Mouse (Mus musculus): ENCODE data around the gene Ceacam1. TPM values are rescaled to one million over a fixed set of nuclear protein-coding genes. Genes with fewer than 3 reads are reported as not detected.
"Not testable (repeated sequence)": the region's sequence is repeated elsewhere in the genome, so short reads cannot be mapped to it uniquely, and the experiment has no call there.

Ceacam1 gene
- total and polyA plus RNA-seq, 2 experiments from 2014 or later, result 0.93 to 1.2 TPM

DNA sequence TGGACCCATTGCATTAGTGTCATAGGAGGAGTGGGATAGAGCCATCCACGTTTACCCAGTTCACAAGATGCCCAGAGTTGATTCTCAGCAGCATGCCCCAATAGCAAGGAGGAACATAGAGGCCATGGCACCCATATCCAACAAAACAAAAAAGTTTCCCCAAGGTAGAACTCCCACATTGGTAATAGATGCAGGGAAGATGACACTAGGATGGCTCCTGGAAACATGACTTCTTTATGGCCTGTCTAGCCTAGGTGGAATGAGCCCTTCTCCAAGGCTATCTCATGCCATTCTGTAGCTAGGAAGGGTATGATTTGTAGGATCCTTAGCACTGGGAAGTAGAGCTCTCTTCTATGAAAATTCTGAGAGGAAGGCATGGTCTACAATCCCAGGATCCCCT, 12.4 kb downstream of the Ceacam1 start:
- DNase-seq (ENCODE audit: low spot score) (no peak), ATAC-seq (no peak)
- TF ChIP-seq CTCF (IDR thresholded peaks at IDR 0.05; ENCODE audit: low read depth), result no peak
- no peaks in the 10 kb centered on the region for H3K27me3 ChIP-seq (ENCODE audit: insufficient read depth, low read length)
- WGBS, result 86% methylated on average over 1 of the region's 1 CpGs
- no peaks in the 10 kb centered on the region for H3K36me3 ChIP-seq (ENCODE audit: insufficient read depth, low read length)
- no peak overlapping the region for H3K9ac ChIP-seq (replicated peaks; ENCODE audit: low read length)
- H3K4me2 ChIP-seq (ENCODE audit: low read depth, low read length), result no peak overlapping the region
- H3K9me3 ChIP-seq (ENCODE audit: low read length), result no peaks in the 10 kb centered on the region
- H3K4me3 ChIP-seq (ENCODE audit: low read length), result no peak overlapping the region
- H3K27ac ChIP-seq, result no peak overlapping the region
- no peaks in the 10 kb centered on the region for H3K4me1 ChIP-seq (ENCODE audit: insufficient read depth, low read length)

DNA sequence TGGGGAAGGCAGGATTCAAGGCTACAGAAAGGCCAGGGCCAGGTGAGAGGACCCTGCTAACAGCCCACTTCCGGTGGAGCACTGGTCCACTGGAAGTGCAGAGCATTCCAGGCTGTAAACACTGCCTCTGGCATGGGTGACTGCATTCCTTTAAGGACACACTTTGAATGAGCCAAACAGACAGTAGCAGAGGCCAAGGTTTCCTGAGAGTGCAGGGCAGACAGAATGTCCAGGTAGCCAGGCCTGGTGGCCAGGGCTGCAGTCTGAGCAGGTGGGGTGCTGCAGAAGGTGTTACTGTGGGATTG, 15.4 kb downstream of the Ceacam1 start:
- not testable (repeated sequence) for DNase-seq (ENCODE audit: low spot score); H3K36me3 ChIP-seq (ENCODE audit: insufficient read depth, low read length); H3K9ac ChIP-seq (replicated peaks; ENCODE audit: low read length); H3K27me3 ChIP-seq (ENCODE audit: insufficient read depth, low read length); H3K27ac ChIP-seq; H3K9me3 ChIP-seq (ENCODE audit: low read length); H3K4me1 ChIP-seq (ENCODE audit: insufficient read depth, low read length); H3K4me2 ChIP-seq (ENCODE audit: low read depth, low read length); ATAC-seq; H3K4me3 ChIP-seq (ENCODE audit: low read length)
- WGBS, result no CpG with 5 or more reads among the region's 1 CpGs

DNA sequence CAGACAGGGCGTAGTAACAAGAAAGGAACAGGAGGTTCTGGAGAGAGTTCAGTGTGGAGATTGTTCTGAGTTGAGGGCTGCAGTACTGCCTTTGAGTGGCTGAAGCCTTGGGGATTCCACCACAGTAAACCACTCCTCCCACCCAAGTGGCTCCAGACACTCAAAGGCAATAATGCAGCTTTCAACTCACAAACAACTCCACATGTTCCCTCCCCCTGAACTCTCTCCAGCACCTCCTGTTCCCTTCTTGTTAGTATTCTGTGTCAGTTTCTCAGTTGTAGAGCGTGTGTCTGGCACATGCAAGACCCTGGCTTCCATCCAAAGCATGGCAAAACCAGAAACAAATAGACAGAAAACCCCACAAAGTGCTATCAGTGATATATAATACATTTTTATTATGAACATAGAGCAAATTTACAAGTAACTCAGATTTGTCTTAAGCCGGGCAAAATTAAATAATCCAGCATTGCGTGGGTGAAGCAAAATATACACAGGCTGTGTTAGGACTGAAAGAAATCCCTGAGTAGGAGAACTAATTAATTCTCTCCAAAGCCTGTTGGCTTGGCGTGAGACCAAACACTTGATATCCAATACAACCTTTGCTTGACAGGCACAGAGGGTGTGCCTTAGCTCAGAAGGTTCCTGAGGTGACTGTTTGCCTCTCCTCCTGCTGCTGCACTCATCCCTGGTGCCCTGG, 15.9 kb downstream of the Ceacam1 start:
- not testable (repeated sequence) for H3K9me3 ChIP-seq (ENCODE audit: low read length); H3K4me1 ChIP-seq (ENCODE audit: insufficient read depth, low read length); H3K9ac ChIP-seq (replicated peaks; ENCODE audit: low read length); H3K36me3 ChIP-seq (ENCODE audit: insufficient read depth, low read length); H3K27ac ChIP-seq; H3K27me3 ChIP-seq (ENCODE audit: insufficient read depth, low read length); H3K4me2 ChIP-seq (ENCODE audit: low read depth, low read length); H3K4me3 ChIP-seq (ENCODE audit: low read length)
- 34% methylated on average over 4 of the region's 5 CpGs for WGBS
- ATAC-seq (peak; percentile 73), DNase-seq (ENCODE audit: low spot score) (peak; percentile 66)

DNA sequence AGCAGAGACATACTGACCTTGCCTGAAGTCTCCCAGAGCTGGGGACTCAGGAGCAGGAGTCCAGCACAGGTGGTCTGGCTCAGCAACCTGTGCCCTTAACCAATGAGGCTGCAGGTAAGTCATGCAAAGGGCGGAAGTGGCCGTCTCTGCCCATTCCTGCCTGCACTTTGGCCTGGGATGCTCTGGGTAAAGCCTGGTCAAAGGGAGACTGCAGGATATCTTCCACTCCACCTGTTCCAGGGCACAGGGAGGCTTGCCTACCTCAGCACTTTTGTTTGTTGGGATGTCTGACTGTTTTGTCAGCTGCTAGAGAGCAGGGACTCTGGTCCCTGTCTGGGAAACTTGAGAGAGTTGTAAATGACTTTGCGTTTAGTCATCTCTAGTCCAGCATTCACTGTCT, 25.3 kb downstream of the Ceacam1 start:
- no peak overlapping the region for H3K4me2 ChIP-seq (ENCODE audit: low read depth, low read length)
- 78% methylated on average over 3 of the region's 3 CpGs for WGBS
- ATAC-seq, result no peak
- H3K4me1 ChIP-seq (ENCODE audit: insufficient read depth, low read length), result no peaks in the 10 kb centered on the region
- H3K27ac ChIP-seq, result no peak overlapping the region
- no peak for TF ChIP-seq CTCF (IDR thresholded peaks at IDR 0.05; ENCODE audit: low read depth)
- no peaks in the 10 kb centered on the region for H3K27me3 ChIP-seq (ENCODE audit: insufficient read depth, low read length)
- H3K36me3 ChIP-seq (ENCODE audit: insufficient read depth, low read length), result no peaks in the 10 kb centered on the region
- no peaks in the 10 kb centered on the region for H3K9me3 ChIP-seq (ENCODE audit: low read length)
- H3K9ac ChIP-seq (replicated peaks; ENCODE audit: low read length), result no peak overlapping the region
- no peak overlapping the region for H3K4me3 ChIP-seq (ENCODE audit: low read length)
- DNase-seq (ENCODE audit: low spot score), result no peak

DNA sequence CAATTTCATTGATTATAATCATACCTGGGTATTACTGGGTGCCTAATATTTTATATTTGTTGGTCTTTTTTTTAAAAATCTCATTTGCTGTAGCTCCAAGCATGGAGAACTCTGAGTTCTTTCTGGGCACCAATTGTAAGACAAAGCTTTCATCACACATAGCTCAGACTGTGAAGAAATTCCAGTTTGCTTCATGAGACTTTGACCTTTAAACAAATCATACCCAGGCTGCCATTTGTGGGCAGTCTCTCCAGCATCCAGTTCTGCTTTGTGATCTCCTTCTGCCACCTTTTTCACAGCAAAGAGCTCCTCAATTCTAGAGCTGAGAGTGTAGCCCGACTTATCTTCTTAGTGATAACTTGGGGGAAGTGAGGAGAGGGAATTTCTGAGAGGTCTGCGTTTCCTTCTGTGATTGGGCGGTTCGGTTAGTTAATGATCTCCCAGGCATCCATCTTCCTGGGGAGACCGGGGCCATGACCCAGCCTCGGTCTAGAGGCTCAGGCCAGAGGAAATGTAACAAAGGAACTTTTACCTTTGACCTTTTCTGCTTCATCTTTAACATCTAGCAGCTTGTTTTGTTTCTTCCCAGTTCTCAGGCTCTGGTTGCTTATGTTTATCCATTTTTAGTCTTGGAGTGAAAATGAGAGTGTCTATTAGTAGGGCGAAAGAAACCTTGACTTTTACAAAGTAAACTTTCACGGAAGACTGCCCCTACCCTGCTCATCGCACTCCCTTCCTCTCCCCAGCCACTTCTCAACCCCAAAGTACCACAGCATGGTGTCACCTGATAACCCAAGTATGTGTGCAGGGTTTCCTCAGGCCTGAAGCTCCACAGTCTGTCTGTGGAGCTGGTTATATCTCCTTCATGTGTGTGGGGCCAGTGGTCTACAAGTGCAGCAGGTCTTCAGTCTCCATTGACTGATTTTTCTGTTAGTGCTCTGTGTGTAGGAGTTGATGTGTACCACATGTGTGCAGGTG, 27.2 kb downstream of the Ceacam1 start:
- Histone ChIP-seq H3K36me3 (ENCODE audit: insufficient read depth, low read length) (no peaks in the 10 kb centered on the region), H3K4me2 (ENCODE audit: low read depth, low read length) (no peak overlapping the region), H3K27me3 (ENCODE audit: insufficient read depth, low read length) (no peaks in the 10 kb centered on the region), H3K4me1 (ENCODE audit: insufficient read depth, low read length) (no peaks in the 10 kb centered on the region), H3K9ac (replicated peaks; ENCODE audit: low read length) (no peak overlapping the region), H3K4me3 (ENCODE audit: low read length) (no peak overlapping the region), H3K27ac (no peak overlapping the region), H3K9me3 (ENCODE audit: low read length) (no peaks in the 10 kb centered on the region)
- no peak for TF ChIP-seq CTCF (IDR thresholded peaks at IDR 0.05; ENCODE audit: low read depth)
- ATAC-seq, result no peak
- DNase-seq (ENCODE audit: low spot score), result no peak
- 49% methylated on average over 9 of the region's 9 CpGs for WGBS

DNA sequence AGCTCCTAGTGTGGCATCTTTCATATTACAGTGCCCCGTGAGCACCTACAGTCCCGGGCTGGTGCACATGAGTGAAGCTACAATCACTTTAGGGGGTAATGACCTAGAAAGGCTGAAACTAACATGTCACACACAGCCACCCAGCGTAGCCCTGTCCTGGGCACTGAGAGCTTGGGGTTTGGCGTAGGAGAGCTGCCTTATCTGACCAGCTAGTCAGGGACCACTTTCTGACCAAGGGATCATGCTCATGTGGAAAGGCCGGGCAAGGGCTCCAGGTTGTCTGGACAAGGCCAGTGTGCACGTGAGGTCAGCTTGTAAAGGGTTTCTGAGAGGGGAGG, 36.6 kb downstream of the Ceacam1 start:
- no peaks in the 10 kb centered on the region for H3K36me3 ChIP-seq (ENCODE audit: insufficient read depth, low read length)
- DNase-seq (ENCODE audit: low spot score) (no peak), ATAC-seq (no peak)
- TF ChIP-seq CTCF (IDR thresholded peaks at IDR 0.05; ENCODE audit: low read depth), result no peak
- no peak overlapping the region for H3K4me3 ChIP-seq (ENCODE audit: low read length)
- WGBS, result 89% methylated on average over 6 of the region's 6 CpGs
- H3K4me1 ChIP-seq (ENCODE audit: insufficient read depth, low read length), result no peaks in the 10 kb centered on the region
- H3K4me2 ChIP-seq (ENCODE audit: low read depth, low read length), result no peak overlapping the region
- H3K27ac ChIP-seq, result no peak overlapping the region
- no peak overlapping the region for H3K9ac ChIP-seq (replicated peaks; ENCODE audit: low read length)
- H3K27me3 ChIP-seq (ENCODE audit: insufficient read depth, low read length), result no peaks in the 10 kb centered on the region
- H3K9me3 ChIP-seq (ENCODE audit: low read length), result no peaks in the 10 kb centered on the region
